Mouse (Mus musculus) cerebellum, postnatal 10 days (tissue): ENCODE data around the gene Plekhm1.
"Not testable (repeated sequence)": the region's sequence is repeated elsewhere in the genome, so short reads cannot be mapped to it uniquely, and the experiment has no call there.

Source experiments
- DNase-seq, 2 experiments: peaks; one replicate each; pipeline ENCODE4 v3.0.0; 2021; ENCODE audit warnings: mixed read lengths in 2 of 2

Gene Plekhm1

GRCm38 (mm10) chr11:103338119-103338518 is 74.4 kb downstream of the Plekhm1 start:
- DNase-seq, result no peak

DNA sequence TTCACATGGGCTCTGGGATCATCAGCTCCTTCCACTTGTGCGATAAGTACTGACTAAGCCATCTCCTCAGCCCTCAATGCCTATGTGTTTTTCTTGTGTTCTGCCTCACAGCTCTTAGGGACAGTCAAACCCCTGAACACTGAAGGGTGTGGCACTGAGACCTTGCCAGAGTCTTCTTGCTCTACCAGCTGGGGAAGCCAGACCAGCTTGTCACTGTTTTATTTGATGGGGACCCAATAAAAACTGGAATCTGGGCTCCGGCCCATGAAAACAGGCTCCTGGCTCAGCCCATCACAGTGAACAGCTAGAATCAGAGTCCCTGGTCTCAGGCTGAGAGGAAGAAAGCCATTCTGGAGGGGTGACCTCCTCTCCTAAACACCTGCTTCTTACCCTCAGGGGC is 75.3 kb downstream of the Plekhm1 start:
- DNase-seq, result no peak

GRCm38 (mm10) chr11:103335561-103335960 is 76.9 kb downstream of the Plekhm1 start:
- no peak for DNase-seq

GRCm38 (mm10) chr11:103334925-103335324 is 77.6 kb downstream of the Plekhm1 start:
- DNase-seq, result peak; percentile 52 to 53

DNA sequence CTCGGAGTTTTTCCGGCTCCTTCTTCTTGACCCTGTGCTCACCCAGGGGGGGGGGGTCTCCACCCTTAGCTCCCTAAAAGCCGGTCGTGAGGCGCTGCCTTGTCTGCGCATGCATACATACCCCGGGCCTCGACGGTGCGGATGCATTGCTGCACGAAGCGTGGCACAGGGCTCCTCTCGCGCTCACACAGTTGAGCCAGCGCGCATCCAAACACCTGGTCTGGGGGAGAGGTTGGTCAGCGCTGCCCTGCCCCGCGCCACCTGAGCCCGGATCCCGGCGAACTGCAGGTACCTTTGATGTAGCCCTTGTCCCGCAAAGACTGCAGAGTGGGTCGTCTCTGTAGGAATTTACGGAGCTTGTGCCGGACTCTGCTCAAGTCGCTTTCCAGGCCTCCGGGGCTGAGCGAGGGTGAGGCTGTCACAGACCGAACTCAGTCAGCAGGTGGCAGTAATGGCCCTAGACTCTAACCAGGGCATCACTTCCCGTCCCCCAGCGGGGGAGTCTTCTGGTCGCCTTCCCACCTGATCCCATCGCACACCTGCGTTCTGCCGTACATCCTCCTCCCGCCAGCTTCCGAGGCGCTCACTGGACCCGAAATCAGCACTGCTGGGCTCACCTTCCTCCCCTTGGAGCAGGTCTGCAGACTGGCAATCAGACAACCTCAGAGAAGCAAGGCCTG is 78.6 kb downstream of the Plekhm1 start:
- DNase-seq, result peak; percentile 83 to 87

GRCm38 (mm10) chr11:103332890-103333651 is 79.4 kb downstream of the Plekhm1 start:
- peak; percentile 62 to 68 for DNase-seq

DNA sequence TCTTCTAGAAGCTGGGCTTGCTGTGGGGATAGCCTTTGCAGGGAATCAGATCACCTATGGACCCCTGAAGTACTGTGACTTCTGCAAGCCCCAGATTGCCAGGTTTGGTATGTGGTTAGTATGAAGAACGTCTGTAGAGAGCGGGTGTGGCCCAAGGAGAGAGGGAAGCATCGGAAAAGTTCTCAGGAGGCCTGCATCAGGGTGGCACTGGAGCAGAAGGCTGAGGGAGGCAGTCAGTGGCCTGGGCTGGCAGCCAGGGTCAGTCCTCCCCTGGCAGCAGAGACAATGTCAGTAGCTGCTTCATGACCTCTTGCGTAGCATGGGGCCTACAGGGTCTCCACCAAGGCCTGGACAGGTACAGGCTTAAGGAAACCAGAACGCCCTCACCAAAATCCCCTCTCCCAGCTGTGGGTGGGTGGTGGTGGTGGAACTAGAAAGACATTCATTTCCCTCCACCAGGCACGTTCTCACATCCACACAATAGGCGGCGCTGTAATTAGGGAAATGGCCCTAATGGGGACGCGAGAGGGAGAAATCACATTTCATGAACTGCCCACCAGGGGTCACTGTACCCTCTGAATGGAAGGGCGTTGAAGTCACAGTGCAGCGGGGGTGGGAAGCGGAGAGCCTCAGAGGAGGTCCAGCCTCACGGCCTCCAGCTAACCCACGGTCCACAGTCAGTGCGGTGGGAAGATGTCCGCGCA is 80.1 kb downstream of the Plekhm1 start:
- DNase-seq, result peak; percentile 95 to 98

- DNase-seq, result peak in 1 of 2 experiments; percentile 26
Observed at GRCm38 (mm10) chr11:103331502-103332185, 80.8 kb downstream of the Plekhm1 start.

DNA sequence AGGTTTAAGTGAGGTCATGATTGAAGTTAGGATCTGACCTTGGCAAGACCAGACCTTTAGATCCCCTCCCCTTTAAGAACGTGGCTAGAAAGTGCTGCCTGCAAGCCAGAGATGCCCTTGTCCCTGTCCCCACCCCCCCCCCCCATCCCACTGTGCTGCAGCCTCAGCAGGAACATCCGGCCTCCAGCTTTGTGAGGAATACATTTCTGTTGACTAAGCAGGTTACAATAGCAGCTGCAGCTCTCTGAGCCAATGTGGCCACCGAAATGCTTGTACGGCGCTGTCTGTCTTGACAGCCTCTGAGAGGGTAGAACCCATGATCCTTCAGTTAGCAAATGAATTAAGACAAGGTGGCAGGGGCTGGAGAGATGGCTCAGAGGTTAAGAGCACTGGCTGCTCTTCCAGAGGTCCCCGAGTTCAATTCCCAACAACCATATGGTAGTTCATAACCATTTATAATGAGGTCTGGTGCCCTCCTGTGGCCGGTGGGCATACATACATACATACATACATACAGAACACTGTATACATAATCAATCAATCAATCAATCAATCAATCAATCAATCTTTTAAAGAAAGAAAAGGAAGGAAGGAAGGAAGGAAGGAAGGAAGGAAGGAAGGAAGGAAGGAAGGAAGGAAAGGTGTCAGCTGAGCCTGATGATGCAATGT is 81.7 kb downstream of the Plekhm1 start:
- DNase-seq, result peak in 1 of 2 experiments; percentile 35

DNA sequence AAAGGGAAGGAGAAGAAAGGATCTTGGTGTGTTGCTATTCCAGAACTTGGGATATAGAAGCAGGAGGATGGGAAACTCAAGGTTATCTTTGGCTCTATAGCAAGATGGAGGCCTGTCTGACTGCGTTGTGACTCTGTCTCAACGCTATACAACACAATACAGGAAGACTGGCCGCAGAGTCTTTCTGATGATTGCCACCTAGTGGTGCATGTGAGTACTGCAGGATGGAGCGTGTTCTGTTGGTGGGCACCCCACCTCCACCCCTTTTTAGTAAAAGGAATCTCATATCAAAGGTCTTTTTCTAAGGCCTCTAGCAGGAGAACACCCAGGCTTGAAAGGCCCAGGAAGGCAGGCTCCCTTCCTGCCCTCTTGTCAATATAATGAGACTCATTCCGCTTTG is 85.5 kb downstream of the Plekhm1 start:
- peak; percentile 92 to 96 for DNase-seq

DNA sequence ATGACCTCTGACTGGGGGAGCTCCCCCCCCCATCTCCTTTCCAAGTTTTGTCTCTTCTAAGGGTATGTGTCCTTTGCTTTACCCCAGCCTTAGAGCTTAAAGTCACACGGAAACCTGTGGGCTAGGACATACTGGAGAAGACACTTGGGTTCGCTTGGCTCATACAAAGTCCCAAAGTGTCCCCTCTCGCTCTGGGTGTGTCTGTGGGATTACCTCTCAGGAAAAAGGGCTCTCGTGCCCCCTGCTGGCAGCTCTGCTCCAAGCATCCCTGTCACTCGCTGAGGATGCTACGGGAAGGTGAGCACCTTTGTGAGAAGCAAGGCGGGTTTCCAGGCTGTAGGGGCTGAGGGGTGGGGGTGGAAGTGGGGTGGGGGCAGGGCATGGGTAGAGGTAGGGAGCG is 87.3 kb downstream of the Plekhm1 start:
- DNase-seq, result peak; percentile 89 to 92

DNA sequence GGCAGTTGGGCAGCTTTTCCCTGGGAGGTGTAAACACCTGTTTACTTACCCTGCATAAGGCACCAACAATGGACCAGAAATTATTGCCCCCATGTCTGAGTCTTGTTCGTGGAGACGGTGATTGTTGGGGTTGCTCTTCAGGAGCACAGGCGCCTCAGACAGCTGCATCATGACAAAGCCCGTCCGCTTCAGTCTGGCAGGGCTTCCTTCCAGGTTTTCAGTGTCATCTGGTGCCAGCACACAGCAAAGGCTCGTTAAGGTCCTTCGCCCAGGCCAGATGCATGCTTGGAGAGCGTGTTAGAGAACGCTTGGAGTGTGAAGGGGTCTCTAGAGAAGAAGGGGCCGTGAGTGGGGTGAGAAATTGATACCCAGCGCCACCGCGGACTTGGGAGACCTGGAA is 87.8 kb downstream of the Plekhm1 start:
- DNase-seq, result peak; percentile 64 to 69

DNA sequence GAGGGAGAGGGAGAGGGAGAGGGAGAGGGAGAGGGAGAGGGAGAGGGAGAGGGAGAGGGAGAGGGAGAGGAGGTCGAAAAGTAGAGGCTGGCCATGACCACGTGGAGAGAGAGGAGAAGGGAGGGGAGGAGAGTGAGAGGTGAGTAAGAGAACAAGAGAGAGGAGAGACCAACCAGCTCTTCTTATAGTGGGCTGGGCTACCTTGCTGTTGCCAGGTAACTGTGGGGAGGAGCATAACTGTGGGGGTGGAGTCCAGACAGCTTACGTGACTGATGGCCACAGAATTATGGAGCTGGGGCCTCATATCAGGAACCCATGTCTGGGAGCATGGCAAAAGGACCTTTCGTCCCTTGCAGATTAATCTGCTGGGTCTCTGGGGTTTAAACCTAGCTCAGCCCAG is 89.7 kb downstream of the Plekhm1 start:
- not testable (repeated sequence) for DNase-seq

GRCm38 (mm10) chr11:103320646-103321045 is 91.8 kb downstream of the Plekhm1 start:
- peak in 1 of 2 experiments; percentile 61 for DNase-seq

DNA sequence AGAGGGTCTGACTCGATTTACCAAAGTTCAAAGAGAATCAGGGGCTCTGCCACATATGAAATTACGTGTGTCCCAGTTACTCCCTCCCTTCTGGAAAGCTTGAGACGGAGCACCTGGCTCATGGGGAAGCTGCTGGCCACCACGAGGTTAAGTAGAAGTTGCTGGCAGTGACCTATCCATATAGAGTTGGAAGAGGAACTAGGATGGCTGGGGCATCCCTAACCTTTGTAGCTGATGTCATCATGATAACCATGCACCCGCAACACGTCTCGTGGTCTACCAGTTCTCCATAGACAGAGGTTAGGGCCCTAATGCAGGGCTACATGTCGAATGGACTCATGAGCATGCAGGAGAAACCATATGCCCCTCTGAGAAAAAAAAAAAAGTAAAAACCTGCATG is 92.3 kb downstream of the Plekhm1 start:
- no peak for DNase-seq

DNA sequence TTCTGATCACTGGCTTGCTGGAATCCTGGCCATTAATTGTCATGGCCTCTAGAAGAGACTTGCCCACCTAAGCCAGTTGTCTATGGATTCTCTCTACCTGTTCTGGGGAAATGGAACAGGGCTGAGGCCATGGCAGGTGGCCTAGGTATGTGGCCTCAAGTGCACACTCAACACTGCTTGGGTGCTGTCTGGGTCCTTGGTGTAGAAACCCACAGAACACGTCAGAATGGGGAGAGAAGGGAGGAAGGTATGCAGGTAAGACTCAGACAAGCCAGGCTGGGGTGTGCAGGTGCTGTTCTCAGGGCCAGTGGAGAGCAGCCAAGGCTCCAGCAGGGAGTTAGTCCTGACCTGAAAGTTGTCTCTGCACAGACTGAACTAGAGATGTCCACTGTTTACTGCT is 94.4 kb downstream of the Plekhm1 start:
- DNase-seq, result no peak

- DNase-seq, result no peak
Observed at GRCm38 (mm10) chr11:103315379-103315778, 97.1 kb downstream of the Plekhm1 start.

- DNase-seq, result no peak
Observed at GRCm38 (mm10) chr11:103314736-103315374, 97.6 kb downstream of the Plekhm1 start.
